Mouse (Mus musculus): ENCODE measurements around the gene Brpf3. TPM values are rescaled to one million over a fixed set of nuclear protein-coding genes. Genes with fewer than 3 reads are reported as not detected.

Gene Brpf3
- polyA plus RNA-seq, 1 experiment from 2014 or later: 5.2 TPM

- H3K9me3 ChIP-seq (ENCODE audit: control insufficient read depth, low read length): no peaks in the 10 kb centered on the region
- TF ChIP-seq EP300 (optimal IDR thresholded peaks at IDR 0.05) (no peak), CTCF (IDR thresholded peaks at IDR 0.05; ENCODE audit: low read depth) (no peak)
- ATAC-seq (ENCODE audit: low FRiP score, low TSS enrichment) (no peak), DNase-seq (ENCODE audit: low spot score) (no peak)
- H3K4me2 ChIP-seq (replicated peaks; ENCODE audit: low read depth): no peak overlapping the region
- no peak overlapping the region for H3K4me3 ChIP-seq (ENCODE audit: low read depth, low read length)
- H3K36me3 ChIP-seq (ENCODE audit: control insufficient read depth, insufficient read depth, low read length): no peaks in the 10 kb centered on the region
- H3K27me3 ChIP-seq (ENCODE audit: control insufficient read depth, insufficient read depth, low read length): no peaks in the 10 kb centered on the region
- no peak overlapping the region for H3K9ac ChIP-seq (ENCODE audit: low read length)
- H3K4me1 ChIP-seq (replicated peaks; ENCODE audit: control insufficient read depth, insufficient read depth): no peaks in the 10 kb centered on the region
- H3K27ac ChIP-seq (replicated peaks): no peak overlapping the region
Observed at GRCm38 (mm10) chr17:28866921-28867320, 66.0 kb downstream of the Brpf3 start.

DNA sequence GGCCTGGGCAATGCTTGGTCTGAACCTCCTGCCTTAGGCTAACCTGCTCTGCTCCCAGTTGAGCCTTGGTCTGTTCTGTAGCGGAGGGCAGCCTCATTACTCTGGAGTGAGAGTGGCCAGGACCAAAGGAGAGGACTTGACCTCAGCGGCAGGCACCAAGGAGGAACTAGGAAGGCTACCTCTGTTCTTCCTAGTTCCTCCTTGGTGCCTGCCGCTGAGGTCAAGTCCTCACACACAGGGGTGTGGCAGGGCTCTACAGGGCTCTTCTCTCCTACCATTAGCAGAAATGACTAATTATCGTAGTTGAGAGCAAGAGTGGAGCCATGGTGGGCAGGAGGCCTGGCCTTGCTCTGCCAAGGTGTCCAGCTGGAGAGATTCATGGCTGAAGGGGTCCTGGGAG lies 66.5 kb downstream of the Brpf3 start:
- no peak for ATAC-seq (ENCODE audit: low FRiP score, low TSS enrichment)
- Histone ChIP-seq H3K9me3 (ENCODE audit: control insufficient read depth, low read length) (no peaks in the 10 kb centered on the region), H3K27me3 (ENCODE audit: control insufficient read depth, insufficient read depth, low read length) (no peaks in the 10 kb centered on the region), H3K4me3 (ENCODE audit: low read depth, low read length) (no peak overlapping the region), H3K4me1 (replicated peaks; ENCODE audit: control insufficient read depth, insufficient read depth) (no peaks in the 10 kb centered on the region), H3K27ac (replicated peaks) (no peak overlapping the region), H3K4me2 (replicated peaks; ENCODE audit: low read depth) (no peak overlapping the region), H3K9ac (ENCODE audit: low read length) (no peak overlapping the region), H3K36me3 (ENCODE audit: control insufficient read depth, insufficient read depth, low read length) (no peaks in the 10 kb centered on the region)
- WGBS: 89% methylated on average over 4 of the region's 4 CpGs
- TF ChIP-seq CTCF (IDR thresholded peaks at IDR 0.05; ENCODE audit: low read depth) (no peak), EP300 (optimal IDR thresholded peaks at IDR 0.05) (no peak)
- no peak for DNase-seq (ENCODE audit: low spot score)

DNA sequence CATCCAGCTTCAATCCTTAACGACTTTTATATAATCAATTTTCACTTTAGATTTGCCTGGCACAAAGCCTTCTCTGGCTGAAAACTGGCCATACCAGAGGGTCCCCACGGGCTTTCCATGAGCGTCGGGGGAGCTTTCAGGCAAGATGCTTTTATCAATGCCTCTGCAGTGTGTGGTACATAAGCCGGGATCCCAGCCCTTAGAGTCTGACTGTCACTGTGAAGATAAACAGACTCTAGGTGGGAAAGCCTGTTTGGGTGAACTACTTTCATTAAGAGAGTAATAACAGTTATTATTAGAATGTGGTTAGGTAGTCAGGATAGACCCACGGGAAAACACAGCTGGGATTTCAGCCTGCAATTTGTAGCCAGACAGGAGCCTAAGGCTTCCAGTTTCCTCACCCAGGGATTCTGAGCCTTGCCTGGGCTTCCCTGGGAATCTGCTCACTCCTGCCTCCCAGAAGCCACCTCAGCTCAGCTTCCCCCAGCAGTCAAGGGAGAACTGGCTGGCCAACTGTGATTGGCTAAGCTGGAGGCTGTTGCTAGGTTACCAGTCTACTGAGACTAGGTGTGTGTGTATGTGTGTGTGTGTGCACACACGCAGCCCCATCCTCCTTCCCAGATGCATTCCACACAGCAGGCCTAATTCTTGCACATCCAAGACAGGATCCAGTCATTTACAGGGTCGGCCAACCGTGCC lies 68.7 kb downstream of the Brpf3 start:
- no peak overlapping the region for H3K4me2 ChIP-seq (replicated peaks; ENCODE audit: low read depth)
- no peaks in the 10 kb centered on the region for H3K36me3 ChIP-seq (ENCODE audit: control insufficient read depth, insufficient read depth, low read length)
- no peak overlapping the region for H3K27ac ChIP-seq (replicated peaks)
- no peaks in the 10 kb centered on the region for H3K9me3 ChIP-seq (ENCODE audit: control insufficient read depth, low read length)
- DNase-seq (ENCODE audit: low spot score) (no peak), ATAC-seq (ENCODE audit: low FRiP score, low TSS enrichment) (no peak)
- no peak overlapping the region for H3K9ac ChIP-seq (ENCODE audit: low read length)
- no peak for TF ChIP-seq CTCF (IDR thresholded peaks at IDR 0.05; ENCODE audit: low read depth)
- no peak for TF ChIP-seq EP300 (optimal IDR thresholded peaks at IDR 0.05)
- 53% methylated on average over 9 of the region's 9 CpGs for WGBS
- no peaks in the 10 kb centered on the region for H3K4me1 ChIP-seq (replicated peaks; ENCODE audit: control insufficient read depth, insufficient read depth)
- no peaks in the 10 kb centered on the region for H3K27me3 ChIP-seq (ENCODE audit: control insufficient read depth, insufficient read depth, low read length)
- no peak overlapping the region for H3K4me3 ChIP-seq (ENCODE audit: low read depth, low read length)

GRCm38 (mm10) chr17:28870435-28870834 lies 69.5 kb downstream of the Brpf3 start:
- Histone ChIP-seq H3K4me1 (replicated peaks; ENCODE audit: control insufficient read depth, insufficient read depth) (no peaks in the 10 kb centered on the region), H3K4me3 (ENCODE audit: low read depth, low read length) (no peak overlapping the region), H3K27me3 (ENCODE audit: control insufficient read depth, insufficient read depth, low read length) (no peaks in the 10 kb centered on the region), H3K36me3 (ENCODE audit: control insufficient read depth, insufficient read depth, low read length) (no peaks in the 10 kb centered on the region), H3K9ac (ENCODE audit: low read length) (no peak overlapping the region), H3K4me2 (replicated peaks; ENCODE audit: low read depth) (no peak overlapping the region), H3K27ac (replicated peaks) (no peak overlapping the region), H3K9me3 (ENCODE audit: control insufficient read depth, low read length) (no peaks in the 10 kb centered on the region)
- no peak for TF ChIP-seq EP300 (optimal IDR thresholded peaks at IDR 0.05)
- TF ChIP-seq CTCF (IDR thresholded peaks at IDR 0.05; ENCODE audit: low read depth): peak; percentile 28
- WGBS: 64% methylated on average over 5 of the region's 5 CpGs
- ATAC-seq (ENCODE audit: low FRiP score, low TSS enrichment): no peak
- DNase-seq (ENCODE audit: low spot score): no peak

DNA sequence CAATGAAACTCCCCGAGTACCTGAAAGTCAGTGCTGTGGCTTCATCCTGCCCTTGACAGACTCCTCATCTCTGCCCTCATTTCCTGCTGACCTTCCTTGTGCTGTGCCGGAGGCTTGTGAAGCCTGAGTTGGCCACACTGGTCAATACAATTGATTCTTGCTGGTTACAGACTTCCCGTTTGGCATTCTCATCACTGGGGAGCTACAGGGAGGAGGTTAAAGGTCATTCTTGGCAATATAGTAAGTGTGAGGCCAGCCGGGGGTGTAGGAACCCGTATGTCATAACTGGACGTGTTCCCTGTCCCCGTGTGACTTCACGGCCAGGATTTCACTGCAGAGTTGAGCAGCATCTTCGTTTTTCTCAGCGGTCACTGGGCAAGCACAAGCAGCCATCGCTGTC lies 70.9 kb downstream of the Brpf3 start:
- no peaks in the 10 kb centered on the region for H3K9me3 ChIP-seq (ENCODE audit: control insufficient read depth, low read length)
- DNase-seq (ENCODE audit: low spot score) (no peak), ATAC-seq (ENCODE audit: low FRiP score, low TSS enrichment) (no peak)
- WGBS: 71% methylated on average over 11 of the region's 11 CpGs
- no peaks in the 10 kb centered on the region for H3K27me3 ChIP-seq (ENCODE audit: control insufficient read depth, insufficient read depth, low read length)
- no peak overlapping the region for H3K4me3 ChIP-seq (ENCODE audit: low read depth, low read length)
- TF ChIP-seq EP300 (optimal IDR thresholded peaks at IDR 0.05) (no peak), CTCF (IDR thresholded peaks at IDR 0.05; ENCODE audit: low read depth) (no peak)
- H3K27ac ChIP-seq (replicated peaks): no peak overlapping the region
- H3K4me1 ChIP-seq (replicated peaks; ENCODE audit: control insufficient read depth, insufficient read depth): no peaks in the 10 kb centered on the region
- H3K9ac ChIP-seq (ENCODE audit: low read length): no peak overlapping the region
- H3K4me2 ChIP-seq (replicated peaks; ENCODE audit: low read depth): no peak overlapping the region
- H3K36me3 ChIP-seq (ENCODE audit: control insufficient read depth, insufficient read depth, low read length): no peaks in the 10 kb centered on the region

- H3K27me3 ChIP-seq (ENCODE audit: control insufficient read depth, insufficient read depth, low read length): no peaks in the 10 kb centered on the region
- no peak overlapping the region for H3K4me2 ChIP-seq (replicated peaks; ENCODE audit: low read depth)
- H3K4me1 ChIP-seq (replicated peaks; ENCODE audit: control insufficient read depth, insufficient read depth): no peaks in the 10 kb centered on the region
- no peak overlapping the region for H3K9ac ChIP-seq (ENCODE audit: low read length)
- H3K4me3 ChIP-seq (ENCODE audit: low read depth, low read length): no peak overlapping the region
- DNase-seq (ENCODE audit: low spot score) (no peak), ATAC-seq (ENCODE audit: low FRiP score, low TSS enrichment) (no peak)
- H3K36me3 ChIP-seq (ENCODE audit: control insufficient read depth, insufficient read depth, low read length): no peaks in the 10 kb centered on the region
- TF ChIP-seq EP300 (optimal IDR thresholded peaks at IDR 0.05) (no peak), CTCF (IDR thresholded peaks at IDR 0.05; ENCODE audit: low read depth) (no peak)
- H3K9me3 ChIP-seq (ENCODE audit: control insufficient read depth, low read length): no peaks in the 10 kb centered on the region
- WGBS: 77% methylated on average over 7 of the region's 7 CpGs
- H3K27ac ChIP-seq (replicated peaks): no peak overlapping the region
Observed at GRCm38 (mm10) chr17:28872322-28872721, 71.4 kb downstream of the Brpf3 start.
